Mouse (Mus musculus) E14TG2a.4 (cell line): Measurements from ENCODE around the gene Olfr736.

Source experiments
- CTCF ChIP-seq: conservative IDR thresholded peaks from 2 replicates; pipeline ENCODE4 v1.5.1; 2014; ENCODE audit warnings: low read length
- NANOG ChIP-seq: IDR thresholded peaks from 2 replicates; pipeline ENCODE4 v1.6.1; 2014; ENCODE audit warnings: borderline replicate concordance, low read length, mixed read lengths
- POU5F1 ChIP-seq: IDR thresholded peaks from 2 replicates; pipeline ENCODE4 v1.6.1; 2014; ENCODE audit warnings: low read length, borderline replicate concordance

GRCm38 (mm10) chr14:50418326-50418725 lies 37.4 kb downstream of the Olfr736 start, which contains the start of gene Olfr739:
- TF ChIP-seq CTCF, result no peak
- TF ChIP-seq POU5F1, result no peak
- TF ChIP-seq NANOG, result no peak
